Mouse (Mus musculus): ENCODE measurements around the gene Trim37.

DNA sequence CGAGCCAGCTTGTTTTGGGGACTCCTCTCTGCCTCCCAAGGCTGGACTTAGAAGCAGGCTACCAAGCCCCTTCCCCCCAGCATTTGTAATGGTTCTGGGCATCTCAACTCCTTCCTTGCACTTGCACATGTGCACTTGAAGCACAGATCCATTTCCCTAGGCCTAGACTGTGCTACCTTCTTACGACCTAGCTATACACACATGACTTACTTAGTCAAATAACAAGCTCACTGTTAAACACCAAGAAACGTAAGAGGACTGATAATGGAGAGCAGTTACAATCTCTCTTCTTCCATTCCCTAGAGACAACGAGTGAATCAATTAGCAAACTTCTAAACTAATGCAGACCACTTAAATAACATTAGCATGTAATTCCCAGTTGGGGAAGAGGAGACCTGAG lies 139.4 kb downstream of the Trim37 start:
- TF ChIP-seq CTCF (IDR thresholded peaks at IDR 0.05; ENCODE audit: control insufficient read depth, insufficient read depth, low read length) (no peak), POLR2A (IDR thresholded peaks at IDR 0.05; ENCODE audit: borderline replicate concordance, control insufficient read depth, low read depth, low read length) (no peak)

Data from bone marrow, adult 2 months (tissue).